Mouse (Mus musculus): ENCODE results near the gene Akna.

DNA sequence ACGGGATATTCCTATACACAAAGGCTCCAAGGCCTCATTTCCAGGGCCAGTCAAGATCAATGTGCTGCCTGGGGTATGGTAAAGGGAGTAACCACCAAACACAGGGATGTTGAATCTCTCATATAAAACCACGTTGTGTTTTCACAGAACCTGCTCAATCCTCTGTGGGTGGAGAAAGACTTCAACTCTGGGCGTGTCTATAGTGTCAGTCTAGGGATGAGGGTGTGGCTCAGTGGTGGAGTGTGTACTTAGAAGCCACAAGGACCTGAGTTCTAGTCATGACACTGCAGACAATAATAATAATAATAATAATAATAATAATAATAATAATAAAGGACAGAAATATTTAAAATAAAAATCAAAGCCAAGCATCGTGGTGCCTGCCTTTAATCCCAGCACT, 18.9 kb downstream of the Akna start:
- TF ChIP-seq POLR2A (IDR thresholded peaks at IDR 0.05; ENCODE audit: insufficient read length, low read depth) (no peak), USF1 (IDR thresholded peaks at IDR 0.05; ENCODE audit: low read depth) (no peak), MYOD1 (IDR thresholded peaks at IDR 0.05; ENCODE audit: control insufficient read depth in 1 of 3, insufficient read length in 2 of 3, low read depth in 2 of 3) (no peak), TCF12 (IDR thresholded peaks at IDR 0.05; ENCODE audit: insufficient read depth, poor library complexity, severe bottlenecking) (no peak), MAX (IDR thresholded peaks at IDR 0.05; ENCODE audit: low read depth) (no peak), REST (IDR thresholded peaks at IDR 0.05; ENCODE audit: insufficient read depth, insufficient read length) (no peak), E2F4 (IDR thresholded peaks at IDR 0.05; ENCODE audit: insufficient read depth) (no peak), MYOG (IDR thresholded peaks at IDR 0.05; ENCODE audit: control insufficient read depth in 1 of 3, insufficient read depth in 1 of 3, insufficient read length in 2 of 3, low read depth in 2 of 3) (no peak), POLR2AphosphoS2 (IDR thresholded peaks at IDR 0.05; ENCODE audit: insufficient read length, low read depth) (no peak)
